Mouse (Mus musculus) kidney, adult 2 months (tissue): ENCODE results near the gene Aak1. TPM values are rescaled to one million over a fixed set of nuclear protein-coding genes. Genes with fewer than 3 reads are reported as not detected.
A peak's percentile ranks its signal among the peaks of the same experiment; 100 is the strongest.
"Not testable (repeated sequence)": the region's sequence is repeated elsewhere in the genome, so short reads cannot be mapped to it uniquely, and the experiment has no call there.

Experiments used
- DNase-seq: peaks from one replicate; pipeline ENCODE4 v3.0.0; 2021
- H3K27ac ChIP-seq: fragments of 200-500 bp; 2 replicates; pipeline ENCODE4 v1.5.1; 2012; ENCODE audit warnings: low read depth, low read length, control low read depth, inconsistent platforms; ENCODE audit not compliant: insufficient read depth
- H3K27me3 ChIP-seq: fragments of 200-500 bp; replicated peaks from 2 replicates; pipeline ENCODE4 v1.6.1; 2012; ENCODE audit warnings: mild to moderate bottlenecking, moderate library complexity, low read length, inconsistent platforms; ENCODE audit not compliant: control insufficient read depth, insufficient read depth
- H3K36me3 ChIP-seq: fragments of 200-500 bp; 2 replicates; pipeline ENCODE4 v1.6.1; 2012; ENCODE audit warnings: mild to moderate bottlenecking, moderate library complexity, low read length, inconsistent platforms; ENCODE audit not compliant: control insufficient read depth, insufficient read depth
- H3K4me1 ChIP-seq: fragments of 200-500 bp; 2 replicates; pipeline ENCODE4 v1.6.1; 2011; ENCODE audit warnings: low read length; ENCODE audit not compliant: control insufficient read depth, insufficient read depth
- H3K4me3 ChIP-seq: fragments of 200-500 bp; 2 replicates; pipeline ENCODE4 v1.5.1; 2011; ENCODE audit warnings: mild to moderate bottlenecking, low read depth, low read length, control low read depth; ENCODE audit not compliant: insufficient read depth
- CTCF ChIP-seq: fragments of 200-500 bp; conservative IDR thresholded peaks from 2 replicates; pipeline ENCODE4 v1.5.1; 2011; ENCODE audit warnings: low read depth, mild to moderate bottlenecking, control low read depth, low read length, moderate library complexity, mixed read lengths; ENCODE audit not compliant: insufficient read depth, insufficient read length
- POLR2A ChIP-seq: fragments of 200-500 bp; IDR thresholded peaks from one replicate; pipeline ENCODE4 v1.6.1; 2011; ENCODE audit warnings: low read depth, low read length, control low read depth
- WGBS: fragments of 180-500 bp; shearing (Covaris S2); methylation state at CpG from one replicate; pipeline ENCODE4 v1.1.7; 2018; 5-methylcytosine and 5-hydroxymethylcytosine counted together
- polyA plus RNA-seq: library from polyadenylated mRNA; depleted of rRNA; stranded (reverse); fragments of >200 nt; gene quantifications from 2 replicates; pipeline ENCODE4 v1.2.3, GENCODE M21; 2012

The Aak1 gene
- polyA plus RNA-seq, 1 experiment, result 28.9 TPM

DNA sequence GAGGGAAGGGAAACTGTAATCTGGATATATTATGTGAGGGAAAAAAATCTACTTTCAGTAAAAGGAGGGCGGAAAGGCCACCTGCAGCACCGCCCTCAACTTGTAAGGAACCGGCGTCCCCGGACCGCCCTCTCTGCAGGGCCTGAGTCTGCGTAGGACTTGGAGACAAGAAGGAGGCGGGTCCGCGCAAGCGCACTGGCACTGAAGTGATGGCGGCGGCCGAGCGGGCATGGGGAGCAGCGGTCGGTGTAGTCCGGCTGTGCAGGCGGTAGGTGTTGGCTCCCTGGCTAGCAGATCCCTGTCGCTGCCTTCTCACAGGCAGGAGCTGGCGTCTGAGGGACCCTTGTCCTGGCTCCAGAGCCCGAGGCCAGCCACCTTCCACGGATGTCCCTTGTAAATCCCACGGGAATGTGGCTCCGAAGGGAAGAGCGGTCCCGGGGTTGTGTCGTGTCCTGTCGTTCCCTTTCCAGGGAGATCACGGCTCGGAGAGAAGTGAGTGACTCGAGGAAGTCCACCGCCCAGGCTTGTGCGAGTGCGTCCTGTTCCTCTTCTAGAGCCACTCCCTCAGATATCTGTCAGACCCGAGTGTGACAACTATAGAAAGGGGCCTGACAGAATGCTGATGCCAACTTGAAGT lies 160.5 kb downstream of the Aak1 start:
- Histone ChIP-seq H3K36me3 (no peaks in the 10 kb centered on the region), H3K27me3 (no peaks in the 10 kb centered on the region), H3K4me3 (peak overlapping the region; percentile 78), H3K4me1 (no peaks in the 10 kb centered on the region), H3K27ac (peak overlapping the region; percentile 69)
- WGBS, result under 1% methylated on average over 36 of the region's 36 CpGs
- DNase-seq, result peak; percentile 97
- TF ChIP-seq POLR2A (peak; percentile 71), CTCF (no peak)

DNA sequence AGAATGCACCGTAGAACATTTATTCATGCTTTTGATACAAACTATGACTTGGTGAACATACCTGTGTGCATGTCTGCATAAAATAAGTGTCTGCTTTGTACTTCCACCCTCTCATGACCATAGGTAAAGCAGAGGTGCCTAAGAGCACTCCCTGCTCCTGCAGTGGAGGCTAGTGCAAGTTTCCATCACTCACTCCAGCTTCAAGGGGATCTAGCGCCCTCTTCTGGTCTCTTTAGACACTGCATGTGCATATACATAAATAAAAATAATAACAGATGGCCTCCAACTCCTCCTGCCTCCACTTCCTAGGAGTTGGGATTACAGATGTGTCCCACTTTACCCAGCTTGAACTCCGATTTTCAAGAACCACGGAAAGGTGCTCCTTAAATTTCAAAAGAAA lies 167.6 kb downstream of the Aak1 start:
- Histone ChIP-seq H3K4me1 (no peaks in the 10 kb centered on the region), H3K27me3 (no peaks in the 10 kb centered on the region), H3K36me3 (no peaks in the 10 kb centered on the region; the same call in 1 of the 2 replicates), H3K27ac (no peak overlapping the region), H3K4me3 (no peak overlapping the region)
- WGBS, result 60% methylated on average over 4 of the region's 4 CpGs
- TF ChIP-seq CTCF (peak; percentile 65), POLR2A (no peak)
- peak; percentile 52 for DNase-seq

DNA sequence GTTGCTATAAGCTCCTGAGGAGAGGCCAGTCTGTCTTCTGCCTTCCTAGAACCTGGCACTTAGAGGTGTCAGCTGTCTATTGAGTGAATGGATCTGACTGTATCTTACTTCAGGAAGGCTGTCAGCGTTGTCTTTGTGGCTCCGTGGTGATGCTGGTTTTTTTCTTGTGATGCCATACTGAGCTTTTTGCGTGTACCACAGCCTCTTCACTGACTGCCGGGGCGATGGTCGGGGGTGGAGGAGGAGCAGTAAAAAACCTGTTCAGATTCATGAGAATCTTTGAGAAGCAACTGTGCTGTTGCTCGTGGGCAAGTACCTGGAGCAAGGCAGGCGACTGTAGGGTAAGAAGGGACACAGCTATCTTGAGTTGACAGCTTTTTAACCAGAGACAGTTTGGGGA lies 169.6 kb downstream of the Aak1 start:
- no peak for DNase-seq
- Histone ChIP-seq H3K36me3 (peaks cover 2% of the 10 kb centered on the region; the same call in 1 of the 2 replicates), H3K4me3 (no peak overlapping the region), H3K27me3 (no peaks in the 10 kb centered on the region), H3K27ac (no peak overlapping the region), H3K4me1 (no peaks in the 10 kb centered on the region)
- TF ChIP-seq POLR2A (no peak), CTCF (no peak)
- 95% methylated on average over 8 of the region's 8 CpGs for WGBS

DNA sequence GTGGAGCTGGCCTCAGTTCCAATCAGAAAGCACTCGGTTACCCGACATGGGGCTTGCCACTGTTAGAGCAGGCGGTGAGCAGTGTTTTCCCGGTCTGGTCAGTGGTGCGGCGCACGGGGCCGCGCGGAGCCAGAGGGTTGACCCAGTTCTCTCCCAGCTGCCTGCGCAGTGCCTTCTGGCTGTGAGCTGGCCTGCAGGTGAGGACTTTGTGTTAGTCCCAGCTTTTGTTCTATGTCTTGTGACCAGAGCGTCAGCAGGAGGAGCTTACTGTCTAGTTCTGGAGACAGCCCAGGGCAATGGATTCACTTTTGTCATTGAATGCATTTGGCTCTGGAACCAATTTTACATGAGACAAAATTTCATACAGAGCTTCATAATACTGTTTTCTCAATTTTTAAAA lies 172.5 kb downstream of the Aak1 start:
- no peaks in the 10 kb centered on the region for H3K4me1 ChIP-seq
- no peaks in the 10 kb centered on the region for H3K27me3 ChIP-seq
- peaks cover 3% of the 10 kb centered on the region; the same call in 1 of the 2 replicates for H3K36me3 ChIP-seq
- DNase-seq, result no peak
- H3K4me3 ChIP-seq, result no peak overlapping the region
- H3K27ac ChIP-seq, result no peak overlapping the region
- TF ChIP-seq CTCF (no peak), POLR2A (no peak)
- 98% methylated on average over 12 of the region's 12 CpGs for WGBS

DNA sequence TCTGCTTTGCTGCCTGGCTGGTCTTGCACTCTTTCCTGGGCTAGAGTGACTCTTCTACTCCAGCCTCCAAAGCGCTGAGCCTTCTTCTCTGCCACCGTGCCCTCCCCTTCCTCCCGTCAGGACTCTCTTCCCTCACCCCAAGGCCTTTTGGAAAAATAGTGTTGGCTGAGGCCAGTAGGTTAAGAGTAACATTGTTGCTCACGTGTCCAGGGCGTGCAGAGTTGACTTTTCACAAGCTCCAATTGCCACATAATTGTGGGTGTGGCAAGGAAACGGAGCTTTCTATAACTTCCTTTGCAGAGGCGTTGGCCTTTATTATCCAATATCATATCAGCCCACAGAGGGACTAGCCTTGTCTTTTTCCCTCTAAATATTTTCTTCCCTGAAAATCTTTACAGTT lies 177.7 kb downstream of the Aak1 start:
- Histone ChIP-seq H3K4me1 (peaks cover 5% of the 10 kb centered on the region; the same call in 1 of the 2 replicates), H3K4me3 (no peak overlapping the region), H3K27me3 (no peaks in the 10 kb centered on the region), H3K27ac (no peak overlapping the region), H3K36me3 (peaks cover 3% of the 10 kb centered on the region; the same call in 1 of the 2 replicates)
- TF ChIP-seq CTCF (no peak), POLR2A (no peak)
- peak; percentile 41 for DNase-seq
- 62% methylated on average over 7 of the region's 7 CpGs for WGBS

DNA sequence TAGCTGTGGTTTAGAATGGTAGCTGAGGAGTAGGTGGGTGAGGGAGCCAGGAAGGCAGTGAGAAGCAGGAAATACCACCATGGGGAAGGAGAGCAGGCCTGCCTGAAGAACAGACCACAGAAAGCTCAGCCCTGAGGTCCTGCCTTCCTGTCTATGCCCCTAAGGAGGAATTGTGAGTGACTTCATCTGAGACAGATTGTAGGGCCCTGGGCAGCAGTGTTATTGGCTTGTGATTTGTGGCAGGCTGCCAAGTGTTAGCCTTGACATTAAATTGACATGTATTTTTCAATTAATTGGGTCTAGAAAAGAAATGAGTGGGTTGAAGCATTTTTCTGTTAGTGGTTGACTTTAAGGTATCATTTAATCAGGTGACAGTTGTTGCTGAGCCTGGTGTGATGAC lies 179.6 kb downstream of the Aak1 start:
- peaks cover 1% of the 10 kb centered on the region; the same call in 1 of the 2 replicates for H3K36me3 ChIP-seq
- TF ChIP-seq POLR2A, result no peak
- no peak for TF ChIP-seq CTCF
- DNase-seq, result no peak
- no peak overlapping the region for H3K4me3 ChIP-seq
- peaks cover 5% of the 10 kb centered on the region; the same call in 1 of the 2 replicates for H3K4me1 ChIP-seq
- no peak overlapping the region for H3K27ac ChIP-seq
- no peaks in the 10 kb centered on the region for H3K27me3 ChIP-seq

DNA sequence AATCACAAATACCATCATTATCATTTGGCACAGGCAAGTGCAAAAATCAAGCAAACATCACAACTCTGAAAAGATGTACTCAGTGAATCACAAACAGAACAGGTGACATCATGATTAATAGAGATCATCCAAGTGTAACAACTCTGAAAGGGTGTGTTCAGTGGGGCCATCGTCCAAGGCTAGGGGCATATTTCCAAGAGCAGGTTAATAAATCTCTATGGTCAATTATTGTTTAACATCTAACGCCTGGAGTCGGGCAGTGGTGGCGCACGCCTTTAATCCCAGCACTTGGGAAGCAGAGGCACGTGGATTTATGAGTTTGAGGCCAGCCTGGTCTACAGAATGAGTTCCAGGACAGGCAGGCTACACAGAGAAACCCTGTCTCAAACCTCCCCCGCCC lies 182.0 kb downstream of the Aak1 start:
- H3K27ac ChIP-seq, H3K4me3 ChIP-seq, H3K4me1 ChIP-seq, H3K27me3 ChIP-seq, H3K36me3 ChIP-seq: not testable (repeated sequence)
- DNase-seq, result peak; percentile 90
- 34% methylated on average over 7 of the region's 7 CpGs for WGBS

DNA sequence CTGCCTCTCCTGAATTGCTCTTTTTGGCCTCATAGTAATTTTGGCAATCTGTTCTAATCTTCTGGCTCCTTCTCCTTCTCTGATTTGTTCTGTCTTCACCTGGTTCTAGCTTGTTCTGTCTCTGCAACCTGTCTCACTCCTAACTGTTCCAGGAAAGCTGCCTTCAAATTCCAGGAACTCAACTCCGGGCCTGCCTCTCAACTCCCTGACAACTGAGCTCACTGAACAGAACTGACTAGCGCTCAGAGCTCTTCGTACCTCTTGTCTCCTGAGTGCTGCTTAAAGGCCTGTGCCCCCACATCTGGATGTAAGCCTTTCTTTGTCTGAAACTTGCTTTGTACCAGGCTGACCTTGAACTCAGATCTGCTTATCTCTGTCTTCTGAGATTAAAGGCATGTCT lies 183.1 kb downstream of the Aak1 start:
- H3K27me3 ChIP-seq, result no peaks in the 10 kb centered on the region
- no peak overlapping the region for H3K4me3 ChIP-seq
- peaks cover 5% of the 10 kb centered on the region; the same call in 1 of the 2 replicates for H3K4me1 ChIP-seq
- no peak for TF ChIP-seq CTCF
- no peak for TF ChIP-seq POLR2A
- H3K27ac ChIP-seq, result no peak overlapping the region
- no peaks in the 10 kb centered on the region; the same call in 1 of the 2 replicates for H3K36me3 ChIP-seq
- WGBS, result 59% methylated on average over 3 of the region's 3 CpGs
- peak; percentile 84 for DNase-seq
